Mouse (Mus musculus) MEL (cell line): ENCODE measurements around the gene Abhd4. TPM values are rescaled to one million over a fixed set of nuclear protein-coding genes. Genes with fewer than 3 reads are reported as not detected.

Experiments
- DNase-seq: peaks from one replicate; pipeline ENCODE4 v3.0.0; 2011; ENCODE audit warnings: low read depth, low spot score
- H3K27ac ChIP-seq: 2 replicates; pipeline ENCODE4 v1.5.1; 2012; ENCODE audit warnings: low read depth, mild to moderate bottlenecking, control low read depth, low read length, moderate library complexity; ENCODE audit not compliant: control insufficient read depth
- H3K27me3 ChIP-seq, 2 experiments: fragments of 150-350 bp in 1 of 2; sonication (generic) in 1 of 2; 2 replicates each; pipeline ENCODE4 v1.6.1; 2012; ENCODE audit warnings: low read length in 2 of 2, mild to moderate bottlenecking in 2 of 2, improper control_type of control experiment in 1 of 2, moderate library complexity in 1 of 2; ENCODE audit not compliant: insufficient read depth in 2 of 2, control insufficient read depth in 1 of 2
- H3K36me3 ChIP-seq, 2 experiments: 2 replicates each; pipeline ENCODE4 v1.6.1; 2012 to 2014; ENCODE audit warnings: low read length in 2 of 2, improper control_type of control experiment in 1 of 2, inconsistent platforms in 1 of 2, mild to moderate bottlenecking in 1 of 2; ENCODE audit not compliant: insufficient read depth in 2 of 2, control insufficient read depth in 1 of 2
- H3K4me1 ChIP-seq, 2 experiments: fragments of 150-350 bp in 1 of 2; sonication (generic) in 1 of 2; 2 replicates each; pipeline ENCODE4 v1.6.1; 2012; ENCODE audit warnings: low read length in 2 of 2, improper control_type of control experiment in 1 of 2, mild to moderate bottlenecking in 1 of 2; ENCODE audit not compliant: insufficient read depth in 2 of 2, control insufficient read depth in 1 of 2
- H3K4me3 ChIP-seq, 2 experiments: fragments of 150-350 bp in 1 of 2; sonication (generic) in 1 of 2; 2 replicates each; pipeline ENCODE4 v1.5.1; 2012; ENCODE audit warnings: low read depth in 2 of 2, low read length in 2 of 2, mild to moderate bottlenecking in 2 of 2, moderate library complexity in 2 of 2, control low read depth in 1 of 2, improper control_type of control experiment in 1 of 2; ENCODE audit not compliant: control insufficient read depth in 1 of 2, insufficient read depth in 1 of 2
- H3K79me2 ChIP-seq: 2 replicates; pipeline ENCODE4 v1.6.1; 2012; ENCODE audit warnings: mild to moderate bottlenecking, low read length, moderate library complexity; ENCODE audit not compliant: control insufficient read depth, poor library complexity, insufficient read depth
- H3K9ac ChIP-seq: 2 replicates; pipeline ENCODE4 v1.6.1; 2012; ENCODE audit warnings: low read depth, mild to moderate bottlenecking, control low read depth, low read length, moderate library complexity; ENCODE audit not compliant: control insufficient read depth, poor library complexity, severe bottlenecking
- H3K9me3 ChIP-seq: fragments of 150-350 bp; sonication (generic); replicated peaks from 2 replicates; pipeline ENCODE4 v1.6.1; 2012; ENCODE audit warnings: mild to moderate bottlenecking, low read length, improper control_type of control experiment, moderate library complexity; ENCODE audit not compliant: insufficient read depth
- CHD1 ChIP-seq: IDR thresholded peaks from 2 replicates; pipeline ENCODE4 v1.6.1; 2012; ENCODE audit warnings: low read depth, mild to moderate bottlenecking, inconsistent platforms, low read length, improper control_type of control experiment
- E2F4 ChIP-seq: IDR thresholded peaks from 2 replicates; pipeline ENCODE4 v1.6.1; 2011; ENCODE audit warnings: low read depth, low read length, improper control_type of control experiment, borderline replicate concordance
- ELF1 ChIP-seq: IDR thresholded peaks from 2 replicates; pipeline ENCODE4 v1.6.1; 2014; ENCODE audit warnings: low read depth, mild to moderate bottlenecking, inconsistent platforms, low read length, improper control_type of control experiment, moderate library complexity
- ETS1 ChIP-seq: IDR thresholded peaks from 2 replicates; pipeline ENCODE4 v1.6.1; 2012; ENCODE audit warnings: low read depth, mild to moderate bottlenecking, inconsistent platforms, low read length, improper control_type of control experiment, moderate library complexity
- GABPA ChIP-seq: IDR thresholded peaks from 2 replicates; pipeline ENCODE4 v1.6.1; 2012; ENCODE audit warnings: low read depth, mild to moderate bottlenecking, inconsistent platforms, low read length, improper control_type of control experiment, moderate library complexity
- HCFC1 ChIP-seq: IDR thresholded peaks from 2 replicates; pipeline ENCODE4 v1.6.1; 2012; ENCODE audit warnings: low read depth, mild to moderate bottlenecking, inconsistent platforms, low read length, improper control_type of control experiment, moderate library complexity
- JUND ChIP-seq: IDR thresholded peaks from 2 replicates; pipeline ENCODE4 v1.6.1; 2011; ENCODE audit warnings: low read depth, mild to moderate bottlenecking, improper control_type of control experiment, low read length
- KAT2A ChIP-seq: conservative IDR thresholded peaks from 2 replicates; pipeline ENCODE4 v1.6.1; 2012; ENCODE audit warnings: low read depth, low read length, improper control_type of control experiment, inconsistent platforms
- MAFK ChIP-seq: IDR thresholded peaks from 2 replicates; pipeline ENCODE4 v1.6.1; 2011; ENCODE audit warnings: low read depth, mild to moderate bottlenecking, low read length, improper control_type of control experiment, borderline replicate concordance
- MXI1 ChIP-seq: IDR thresholded peaks from 2 replicates; pipeline ENCODE4 v1.6.1; 2011; ENCODE audit warnings: mild to moderate bottlenecking, low read depth, low read length, improper control_type of control experiment
- MYB ChIP-seq: IDR thresholded peaks from 2 replicates; pipeline ENCODE4 v1.6.1; 2011; ENCODE audit warnings: mild to moderate bottlenecking, low read depth, low read length, improper control_type of control experiment
- NRF1 ChIP-seq: IDR thresholded peaks from 2 replicates; pipeline ENCODE4 v1.6.1; 2014; ENCODE audit warnings: low read depth, mild to moderate bottlenecking, inconsistent platforms, low read length, improper control_type of control experiment, moderate library complexity; ENCODE audit not compliant: poor library complexity, insufficient read depth, severe bottlenecking
- POLR2AphosphoS5 ChIP-seq: IDR thresholded peaks from 2 replicates; pipeline ENCODE4 v1.6.1; 2012; ENCODE audit warnings: low read depth, borderline replicate concordance, mild to moderate bottlenecking, inconsistent platforms, low read length, moderate library complexity, mixed read lengths
- RAD21 ChIP-seq: IDR thresholded peaks from 2 replicates; pipeline ENCODE4 v1.6.1; 2011; ENCODE audit warnings: mild to moderate bottlenecking, low read depth, low read length, improper control_type of control experiment
- SIN3A ChIP-seq: IDR thresholded peaks from 2 replicates; pipeline ENCODE4 v1.6.1; 2012; ENCODE audit warnings: low read length, improper control_type of control experiment, inconsistent platforms
- TAL1 ChIP-seq: IDR thresholded peaks from 2 replicates; pipeline ENCODE4 v1.6.1; 2012; ENCODE audit warnings: mild to moderate bottlenecking, inconsistent platforms, low read length, moderate library complexity, mixed read lengths
- TCF12 ChIP-seq: IDR thresholded peaks from 2 replicates; pipeline ENCODE4 v1.6.1; 2014; ENCODE audit warnings: low read depth, mild to moderate bottlenecking, inconsistent platforms, low read length, improper control_type of control experiment, moderate library complexity
- UBTF ChIP-seq: IDR thresholded peaks from 2 replicates; pipeline ENCODE4 v1.6.1; 2012; ENCODE audit warnings: low read depth, mild to moderate bottlenecking, inconsistent platforms, low read length, improper control_type of control experiment, moderate library complexity, borderline replicate concordance; ENCODE audit not compliant: insufficient read depth
- USF1 ChIP-seq: IDR thresholded peaks from 2 replicates; pipeline ENCODE4 v1.6.1; 2014; ENCODE audit warnings: low read depth, mild to moderate bottlenecking, inconsistent platforms, low read length, improper control_type of control experiment, moderate library complexity
- USF2 ChIP-seq, 2 experiments: IDR thresholded peaks; 2 replicates each; pipeline ENCODE4 v1.6.1; 2011 to 2012; ENCODE audit warnings: improper control_type of control experiment in 2 of 2, low read length in 2 of 2, borderline replicate concordance in 1 of 2, inconsistent platforms in 1 of 2, low read depth in 1 of 2, mild to moderate bottlenecking in 1 of 2; ENCODE audit not compliant: insufficient read depth in 1 of 2
- ZC3H11A ChIP-seq: IDR thresholded peaks from 2 replicates; pipeline ENCODE4 v1.6.1; 2012; ENCODE audit warnings: low read depth, mild to moderate bottlenecking, inconsistent platforms, low read length, improper control_type of control experiment
- ZKSCAN1 ChIP-seq: IDR thresholded peaks from 2 replicates; pipeline ENCODE4 v1.6.1; 2012; ENCODE audit warnings: low read depth, mild to moderate bottlenecking, inconsistent platforms, low read length, improper control_type of control experiment, moderate library complexity
- ZNF384 ChIP-seq: IDR thresholded peaks from 2 replicates; pipeline ENCODE4 v1.6.1; 2012; ENCODE audit warnings: low read depth, mild to moderate bottlenecking, inconsistent platforms, low read length, improper control_type of control experiment
- polyA plus RNA-seq, 2 experiments: library from polyadenylated mRNA; stranded (reverse) in 1 of 2; unstranded in 1 of 2; fragments of >175 nt in 1 of 2; fragments of >200 nt in 1 of 2; gene quantifications; 2 replicates each; pipeline versions ENCODE4 v1.2.1 to v1.2.4; 2012; ENCODE audit warnings: low replicate concordance in 2 of 2, low read depth in 1 of 2; ENCODE audit not compliant: insufficient read length in 2 of 2, insufficient read depth in 1 of 2, missing spikeins in 1 of 2
- total RNA-seq: library from RNA; depleted of rRNA; stranded (reverse); fragments of 300-350 nt; gene quantifications from 2 replicates; pipeline ENCODE4 v1.2.3, GENCODE M21; 2012

The Abhd4 gene
- total and polyA plus RNA-seq, 3 experiments, result 13.1 to 32.0 TPM; not detected in 1

DNA sequence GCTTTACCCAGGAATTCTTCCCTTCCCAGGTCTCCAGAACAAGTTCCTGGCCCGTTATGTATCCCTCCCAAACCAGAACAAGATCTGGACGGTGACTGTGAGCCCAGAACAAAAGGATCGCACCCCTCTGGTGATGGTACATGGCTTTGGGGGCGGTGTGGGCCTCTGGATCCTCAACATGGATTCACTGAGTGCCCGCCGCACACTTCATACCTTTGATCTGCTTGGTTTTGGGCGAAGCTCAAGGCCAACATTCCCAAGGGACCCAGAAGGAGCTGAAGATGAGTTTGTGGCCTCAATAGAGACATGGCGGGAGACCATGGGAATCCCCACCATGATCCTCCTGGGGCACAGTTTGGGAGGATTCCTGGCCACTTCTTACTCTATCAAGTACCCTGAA lies 8.6 kb downstream of the Abhd4 start:
- TF ChIP-seq POLR2AphosphoS5, result no peak
- TF ChIP-seq SIN3A, result no peak
- TF ChIP-seq E2F4, result no peak
- no peak for TF ChIP-seq MAFK
- no peak for TF ChIP-seq TAL1
- TF ChIP-seq KAT2A, result no peak
- no peak for TF ChIP-seq HCFC1
- no peak for TF ChIP-seq USF1
- TF ChIP-seq ELF1, result no peak
- TF ChIP-seq USF2 (IDR thresholded peaks at IDR 0.05; ENCODE audit: borderline replicate concordance in 1 of 2, insufficient read depth in 1 of 2, low read depth in 1 of 2, low read length in 2 of 2), result no peak
- H3K9me3 ChIP-seq, result no peaks in the 10 kb centered on the region
- H3K36me3 ChIP-seq, result peaks cover 0 to 10% of the 10 kb centered on the region in 2 experiments; a peak in 2 of 4 replicates
- H3K27me3 ChIP-seq, result no peaks in the 10 kb centered on the region
- no peak overlapping the region for H3K9ac ChIP-seq
- DNase-seq, result no peak
- peaks cover 6 to 19% of the 10 kb centered on the region in 2 experiments for H3K4me1 ChIP-seq
- H3K27ac ChIP-seq, result no peak overlapping the region
- H3K79me2 ChIP-seq, result no peaks in the 10 kb centered on the region; the same call in 1 of the 2 replicates
- no peak overlapping the region for H3K4me3 ChIP-seq

GRCm38 (mm10) chr14:54263099-54263498 lies 9.1 kb downstream of the Abhd4 start:
- Histone ChIP-seq H3K4me1 (peaks cover 6 to 19% of the 10 kb centered on the region in 2 experiments), H3K4me3 (no peak overlapping the region), H3K79me2 (no peaks in the 10 kb centered on the region; the same call in 1 of the 2 replicates), H3K9ac (no peak overlapping the region), H3K27ac (no peak overlapping the region)
- TF ChIP-seq ZKSCAN1 (no peak), KAT2A (no peak), GABPA (no peak), ZNF384 (no peak), SIN3A (no peak), MXI1 (no peak), TAL1 (no peak), CHD1 (no peak), NRF1 (no peak), ETS1 (no peak), MYB (no peak), USF1 (no peak), JUND (no peak), E2F4 (no peak), USF2 (IDR thresholded peaks at IDR 0.05; ENCODE audit: borderline replicate concordance in 1 of 2, insufficient read depth in 1 of 2, low read depth in 1 of 2, low read length in 2 of 2) (no peak), UBTF (no peak), ZC3H11A (no peak), TCF12 (no peak), RAD21 (no peak)
- TF ChIP-seq, all 39 proteins: peak for 0
- H3K36me3 ChIP-seq, result peaks cover 0 to 10% of the 10 kb centered on the region in 2 experiments; a peak in 2 of 4 replicates
- H3K27me3 ChIP-seq, result no peaks in the 10 kb centered on the region
- H3K9me3 ChIP-seq, result no peaks in the 10 kb centered on the region
- DNase-seq, result no peak
